Mouse (Mus musculus): Measurements from ENCODE around the gene Ctsa. TPM values are rescaled to one million over a fixed set of nuclear protein-coding genes. Genes with fewer than 3 reads are reported as not detected.
"Not testable (repeated sequence)": the region's sequence is repeated elsewhere in the genome, so short reads cannot be mapped to it uniquely, and the experiment has no call there.

The Ctsa gene
- polyA plus RNA-seq, 1 experiment from 2014 or later, result 89.7 TPM

GRCm38 (mm10) chr2:164790451-164790850 lies 42.2 kb upstream of the Ctsa start:
- Histone ChIP-seq H3K36me3 (ENCODE audit: control insufficient read depth, insufficient read depth, low read length) (peaks cover 8% of the 10 kb centered on the region; the same call in 1 of the 2 replicates), H3K9me3 (ENCODE audit: control insufficient read depth, low read length) (no peaks in the 10 kb centered on the region), H3K4me1 (ENCODE audit: control insufficient read depth, insufficient read depth, low read length) (peaks cover 3% of the 10 kb centered on the region), H3K9ac (ENCODE audit: low read length) (no peak overlapping the region), H3K27ac (ENCODE audit: low read depth, low read length) (no peak overlapping the region), H3K27me3 (ENCODE audit: control insufficient read depth, insufficient read depth, low read length) (no peaks in the 10 kb centered on the region), H3K4me3 (ENCODE audit: low read depth, low read length) (no peak overlapping the region), H3K4me2 (no peak overlapping the region)
- DNase-seq (ENCODE audit: low spot score, missing footprints) (no peak), ATAC-seq (ENCODE audit: low FRiP score) (no peak)
- 83% methylated on average over 4 of the region's 4 CpGs for WGBS

GRCm38 (mm10) chr2:164791841-164792261 lies 40.8 kb upstream of the Ctsa start:
- no peak overlapping the region for H3K4me2 ChIP-seq
- no peaks in the 10 kb centered on the region for H3K4me1 ChIP-seq (ENCODE audit: control insufficient read depth, insufficient read depth, low read length)
- H3K27ac ChIP-seq (ENCODE audit: low read depth, low read length), result no peak overlapping the region
- ATAC-seq (ENCODE audit: low FRiP score) (no peak), DNase-seq (ENCODE audit: low spot score, missing footprints) (no peak)
- WGBS, result 96% methylated on average over 18 of the region's 18 CpGs
- no peak overlapping the region for H3K9ac ChIP-seq (ENCODE audit: low read length)
- H3K4me3 ChIP-seq (ENCODE audit: low read depth, low read length), result no peak overlapping the region
- H3K36me3 ChIP-seq (ENCODE audit: control insufficient read depth, insufficient read depth, low read length), result peaks cover 10% of the 10 kb centered on the region
- H3K9me3 ChIP-seq (ENCODE audit: control insufficient read depth, low read length), result no peaks in the 10 kb centered on the region
- H3K27me3 ChIP-seq (ENCODE audit: control insufficient read depth, insufficient read depth, low read length), result no peaks in the 10 kb centered on the region

DNA sequence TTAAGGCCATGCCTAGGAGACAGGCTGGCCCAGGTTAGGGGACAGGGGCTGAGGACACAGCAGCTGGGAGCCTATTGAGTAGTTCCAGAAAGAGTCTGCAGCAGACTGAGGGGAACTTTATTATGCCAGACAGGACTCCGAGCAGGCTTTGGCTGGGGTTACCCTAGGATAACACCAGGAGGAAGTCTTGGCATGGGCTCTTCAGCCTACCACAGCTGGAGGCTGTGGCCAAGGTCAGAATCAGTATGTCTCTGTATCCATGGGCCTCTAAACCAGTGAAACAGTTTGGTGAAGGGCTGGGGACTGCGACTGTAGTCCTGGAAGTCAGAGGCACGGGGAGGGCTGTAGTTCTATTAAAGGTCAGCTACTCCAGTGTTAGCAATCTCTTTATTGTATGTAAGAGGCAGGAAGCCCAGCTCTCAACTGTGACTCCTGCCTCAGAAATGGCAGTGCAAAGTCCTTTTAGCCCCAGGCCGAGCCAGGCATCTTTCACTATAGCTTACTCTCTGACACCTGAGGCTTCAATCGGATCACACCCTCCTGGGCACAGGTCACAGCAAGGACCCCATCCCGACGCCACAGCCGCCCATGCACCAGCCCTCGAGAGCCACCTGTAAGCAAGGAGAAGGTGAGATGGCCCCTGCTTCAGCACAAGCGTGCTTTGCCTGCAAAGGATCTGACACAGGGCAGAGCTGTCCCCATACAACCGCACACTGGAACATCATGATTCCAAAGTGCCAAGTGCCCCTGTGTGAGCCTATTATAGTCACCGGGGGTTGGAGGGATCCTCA lies 40.1 kb upstream of the Ctsa start:
- ATAC-seq (ENCODE audit: low FRiP score) (no peak), DNase-seq (ENCODE audit: low spot score, missing footprints) (peak; percentile 86)
- H3K9me3 ChIP-seq (ENCODE audit: control insufficient read depth, low read length), result no peaks in the 10 kb centered on the region
- no peak overlapping the region for H3K27ac ChIP-seq (ENCODE audit: low read depth, low read length)
- H3K27me3 ChIP-seq (ENCODE audit: control insufficient read depth, insufficient read depth, low read length), result no peaks in the 10 kb centered on the region
- H3K36me3 ChIP-seq (ENCODE audit: control insufficient read depth, insufficient read depth, low read length), result peaks cover 12% of the 10 kb centered on the region
- H3K9ac ChIP-seq (ENCODE audit: low read length), result no peak overlapping the region
- no peak overlapping the region for H3K4me2 ChIP-seq
- WGBS, result 93% methylated on average over 12 of the region's 12 CpGs
- H3K4me3 ChIP-seq (ENCODE audit: low read depth, low read length), result no peak overlapping the region
- no peaks in the 10 kb centered on the region for H3K4me1 ChIP-seq (ENCODE audit: control insufficient read depth, insufficient read depth, low read length)

GRCm38 (mm10) chr2:164793236-164793635 lies 39.4 kb upstream of the Ctsa start:
- H3K9me3 ChIP-seq (ENCODE audit: control insufficient read depth, low read length), result no peaks in the 10 kb centered on the region
- H3K4me2 ChIP-seq, result no peak overlapping the region
- 93% methylated on average over 3 of the region's 3 CpGs for WGBS
- no peak overlapping the region for H3K9ac ChIP-seq (ENCODE audit: low read length)
- ATAC-seq (ENCODE audit: low FRiP score) (no peak), DNase-seq (ENCODE audit: low spot score, missing footprints) (peak; percentile 95)
- peaks cover 12% of the 10 kb centered on the region for H3K36me3 ChIP-seq (ENCODE audit: control insufficient read depth, insufficient read depth, low read length)
- no peak overlapping the region for H3K4me3 ChIP-seq (ENCODE audit: low read depth, low read length)
- H3K4me1 ChIP-seq (ENCODE audit: control insufficient read depth, insufficient read depth, low read length), result no peaks in the 10 kb centered on the region
- H3K27ac ChIP-seq (ENCODE audit: low read depth, low read length), result no peak overlapping the region
- H3K27me3 ChIP-seq (ENCODE audit: control insufficient read depth, insufficient read depth, low read length), result no peaks in the 10 kb centered on the region

- no peak for DNase-seq (ENCODE audit: low spot score, missing footprints)
- Histone ChIP-seq H3K27me3 (ENCODE audit: control insufficient read depth, insufficient read depth, low read length) (no peaks in the 10 kb centered on the region), H3K9me3 (ENCODE audit: control insufficient read depth, low read length) (no peaks in the 10 kb centered on the region), H3K27ac (ENCODE audit: low read depth, low read length) (no peak overlapping the region), H3K36me3 (ENCODE audit: control insufficient read depth, insufficient read depth, low read length) (peaks cover 12% of the 10 kb centered on the region), H3K4me3 (ENCODE audit: low read depth, low read length) (no peak overlapping the region), H3K9ac (ENCODE audit: low read length) (no peak overlapping the region), H3K4me2 (no peak overlapping the region), H3K4me1 (ENCODE audit: control insufficient read depth, insufficient read depth, low read length) (no peaks in the 10 kb centered on the region)
- 89% methylated on average over 2 of the region's 2 CpGs for WGBS
- ATAC-seq (ENCODE audit: low FRiP score), result no peak
Measured at GRCm38 (mm10) chr2:164793772-164794171, 38.9 kb upstream of the Ctsa start.

DNA sequence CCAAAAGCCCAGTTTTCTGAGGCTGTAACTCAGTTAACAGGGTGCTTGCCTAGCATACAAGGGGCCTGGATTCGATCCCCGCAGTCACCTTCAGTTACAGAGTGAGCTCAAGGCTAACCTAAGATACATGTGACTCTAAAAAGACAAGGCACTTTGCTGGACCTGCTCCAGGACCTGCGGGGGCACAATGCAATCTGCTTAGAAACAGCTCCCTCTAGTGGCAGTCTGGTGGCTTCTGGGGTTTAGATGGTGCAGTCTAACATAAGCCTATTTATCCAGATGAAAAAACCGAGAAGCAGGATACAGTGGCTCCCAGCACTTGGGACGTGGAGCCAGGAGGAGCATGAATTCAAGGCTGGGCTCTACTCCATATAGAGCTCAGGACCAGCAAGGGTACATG lies 38.4 kb upstream of the Ctsa start:
- Histone ChIP-seq H3K9me3 (ENCODE audit: control insufficient read depth, low read length) (no peaks in the 10 kb centered on the region), H3K27ac (ENCODE audit: low read depth, low read length) (no peak overlapping the region), H3K9ac (ENCODE audit: low read length) (no peak overlapping the region), H3K4me2 (no peak overlapping the region), H3K27me3 (ENCODE audit: control insufficient read depth, insufficient read depth, low read length) (no peaks in the 10 kb centered on the region), H3K36me3 (ENCODE audit: control insufficient read depth, insufficient read depth, low read length) (peaks cover 12% of the 10 kb centered on the region), H3K4me3 (ENCODE audit: low read depth, low read length) (no peak overlapping the region), H3K4me1 (ENCODE audit: control insufficient read depth, insufficient read depth, low read length) (no peaks in the 10 kb centered on the region)
- DNase-seq (ENCODE audit: low spot score, missing footprints) (peak; percentile 96), ATAC-seq (ENCODE audit: low FRiP score) (peak; percentile 65; the same call in 1 of the 2 replicates)
- 41% methylated on average over 5 of the region's 5 CpGs for WGBS

- Histone ChIP-seq H3K4me3 (ENCODE audit: low read depth, low read length) (no peak overlapping the region), H3K4me2 (no peak overlapping the region), H3K27me3 (ENCODE audit: control insufficient read depth, insufficient read depth, low read length) (no peaks in the 10 kb centered on the region), H3K36me3 (ENCODE audit: control insufficient read depth, insufficient read depth, low read length) (peaks cover 12% of the 10 kb centered on the region), H3K27ac (ENCODE audit: low read depth, low read length) (no peak overlapping the region), H3K4me1 (ENCODE audit: control insufficient read depth, insufficient read depth, low read length) (no peaks in the 10 kb centered on the region), H3K9me3 (ENCODE audit: control insufficient read depth, low read length) (no peaks in the 10 kb centered on the region), H3K9ac (ENCODE audit: low read length) (no peak overlapping the region)
- no peak for DNase-seq (ENCODE audit: low spot score, missing footprints)
- 88% methylated on average over 4 of the region's 4 CpGs for WGBS
- ATAC-seq (ENCODE audit: low FRiP score), result no peak
Measured at GRCm38 (mm10) chr2:164795868-164796267, 36.8 kb upstream of the Ctsa start.

- WGBS, result 82% methylated on average over 6 of the region's 6 CpGs
- H3K36me3 ChIP-seq (ENCODE audit: control insufficient read depth, insufficient read depth, low read length); H3K4me2 ChIP-seq: not testable (repeated sequence)
Measured at GRCm38 (mm10) chr2:164798554-164798953, 34.1 kb upstream of the Ctsa start.

DNA sequence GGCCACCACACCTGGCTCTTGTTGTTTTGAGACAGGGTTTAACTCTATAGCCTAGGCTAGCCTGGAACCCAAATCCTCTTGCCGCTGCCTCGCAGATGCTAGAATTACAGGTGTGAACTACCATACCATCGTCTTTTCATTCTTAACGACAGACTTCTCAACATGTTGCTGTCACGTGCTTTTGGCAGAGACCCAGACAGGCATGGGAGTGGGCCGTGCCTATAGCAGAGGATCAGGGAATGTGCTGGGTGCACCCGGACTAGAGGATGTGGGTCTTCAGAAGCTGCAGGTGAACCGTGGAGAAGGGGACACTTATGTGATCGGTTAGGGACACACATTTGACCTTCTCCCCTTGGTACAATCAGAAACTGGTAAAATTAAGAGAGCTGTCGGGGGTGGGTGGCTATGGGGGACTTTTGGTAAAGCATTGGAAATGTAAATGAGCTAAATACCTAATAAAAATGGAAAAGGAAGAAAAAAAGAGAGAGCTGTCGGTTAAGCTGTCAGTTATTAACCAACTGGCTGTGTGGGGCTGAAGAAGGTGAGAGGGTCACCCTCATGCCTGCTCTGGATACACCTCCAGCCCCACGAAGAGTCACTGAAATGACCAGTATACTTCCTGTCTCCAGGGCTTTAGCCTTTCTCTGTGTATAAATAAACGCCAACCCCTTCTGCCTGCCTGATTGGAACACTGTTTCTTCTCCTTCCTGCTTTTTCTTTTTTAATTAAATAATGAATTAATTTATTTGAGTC lies 32.2 kb upstream of the Ctsa start:
- peaks cover 4% of the 10 kb centered on the region for H3K36me3 ChIP-seq (ENCODE audit: control insufficient read depth, insufficient read depth, low read length)

More at GRCm38 (mm10) chr2:164798554-164798953, 34.1 kb upstream of the Ctsa start:
- DNase-seq (ENCODE audit: low spot score, missing footprints); H3K9ac ChIP-seq (ENCODE audit: low read length); H3K4me3 ChIP-seq (ENCODE audit: low read depth, low read length); H3K27ac ChIP-seq (ENCODE audit: low read depth, low read length); H3K27me3 ChIP-seq (ENCODE audit: control insufficient read depth, insufficient read depth, low read length); ATAC-seq (ENCODE audit: low FRiP score); H3K9me3 ChIP-seq (ENCODE audit: control insufficient read depth, low read length); H3K4me1 ChIP-seq (ENCODE audit: control insufficient read depth, insufficient read depth, low read length): not testable (repeated sequence)

More for the DNA sequence above, 32.2 kb upstream of the Ctsa start:
- no peak overlapping the region for H3K9ac ChIP-seq (ENCODE audit: low read length)
- WGBS, result 92% methylated on average over 13 of the region's 13 CpGs
- H3K9me3 ChIP-seq (ENCODE audit: control insufficient read depth, low read length), result no peaks in the 10 kb centered on the region
- DNase-seq (ENCODE audit: low spot score, missing footprints) (no peak), ATAC-seq (ENCODE audit: low FRiP score) (no peak)
- no peak overlapping the region for H3K27ac ChIP-seq (ENCODE audit: low read depth, low read length)
- no peaks in the 10 kb centered on the region for H3K27me3 ChIP-seq (ENCODE audit: control insufficient read depth, insufficient read depth, low read length)
- H3K4me2 ChIP-seq, result no peak overlapping the region
- no peak overlapping the region for H3K4me3 ChIP-seq (ENCODE audit: low read depth, low read length)
- H3K4me1 ChIP-seq (ENCODE audit: control insufficient read depth, insufficient read depth, low read length), result peaks cover 5% of the 10 kb centered on the region; the same call in 1 of the 2 replicates
